Mouse (Mus musculus): Measurements from ENCODE around the gene Aqp3. TPM values are rescaled to one million over a fixed set of nuclear protein-coding genes. Genes with fewer than 3 reads are reported as not detected.

Aqp3 gene
- polyA plus RNA-seq, 2 experiments = 36.6 to 56.2 TPM

GRCm38 (mm10) chr4:41115074-41115473 lies 17.1 kb upstream of the Aqp3 start:
- ATAC-seq (ENCODE audit: low FRiP score, low read depth) (no peak), DNase-seq (ENCODE audit: low spot score) (no peak)
- peaks cover 61% of the 10 kb centered on the region for H3K36me3 ChIP-seq (ENCODE audit: control insufficient read depth, insufficient read depth, low read length)
- no peak overlapping the region for H3K9ac ChIP-seq (ENCODE audit: low read depth, low read length, severe bottlenecking)
- H3K27ac ChIP-seq (replicated peaks; ENCODE audit: low read depth, low read length) = no peak overlapping the region
- no peaks in the 10 kb centered on the region for H3K9me3 ChIP-seq (ENCODE audit: control insufficient read depth, low read length)
- 90% methylated on average over 6 of the region's 6 CpGs for WGBS
- H3K27me3 ChIP-seq (ENCODE audit: control insufficient read depth, insufficient read depth, low read length) = no peaks in the 10 kb centered on the region
- H3K4me3 ChIP-seq (replicated peaks; ENCODE audit: low read length) = no peak overlapping the region
- no peak overlapping the region for H3K4me2 ChIP-seq (replicated peaks; ENCODE audit: low read depth, low read length, severe bottlenecking)
- no peaks in the 10 kb centered on the region for H3K4me1 ChIP-seq (ENCODE audit: control insufficient read depth, insufficient read depth, low read length)
- no peak for TF ChIP-seq POLR2A (IDR thresholded peaks at IDR 0.05; ENCODE audit: borderline replicate concordance, extremely low read depth, insufficient read depth, insufficient read length)

- Histone ChIP-seq H3K9ac (ENCODE audit: low read depth, low read length, severe bottlenecking) (no peak overlapping the region), H3K36me3 (ENCODE audit: control insufficient read depth, insufficient read depth, low read length) (peaks cover 55% of the 10 kb centered on the region), H3K27ac (replicated peaks; ENCODE audit: low read depth, low read length) (no peak overlapping the region), H3K4me1 (ENCODE audit: control insufficient read depth, insufficient read depth, low read length) (no peaks in the 10 kb centered on the region), H3K27me3 (ENCODE audit: control insufficient read depth, insufficient read depth, low read length) (no peaks in the 10 kb centered on the region), H3K4me2 (replicated peaks; ENCODE audit: low read depth, low read length, severe bottlenecking) (no peak overlapping the region), H3K4me3 (replicated peaks; ENCODE audit: low read length) (no peak overlapping the region), H3K9me3 (ENCODE audit: control insufficient read depth, low read length) (no peaks in the 10 kb centered on the region)
- no peak for ATAC-seq (ENCODE audit: low FRiP score, low read depth)
- 86% methylated on average over 8 of the region's 9 CpGs for WGBS
- DNase-seq (ENCODE audit: low spot score) = no peak
- TF ChIP-seq POLR2A (IDR thresholded peaks at IDR 0.05; ENCODE audit: borderline replicate concordance, extremely low read depth, insufficient read depth, insufficient read length) = no peak
Observed at GRCm38 (mm10) chr4:41114358-41115070, 16.5 kb upstream of the Aqp3 start.

GRCm38 (mm10) chr4:41108717-41109425 lies 10.9 kb upstream of the Aqp3 start:
- no peaks in the 10 kb centered on the region for H3K4me1 ChIP-seq (ENCODE audit: control insufficient read depth, insufficient read depth, low read length)
- no peaks in the 10 kb centered on the region for H3K9me3 ChIP-seq (ENCODE audit: control insufficient read depth, low read length)

GRCm38 (mm10) chr4:41107440-41107839 lies 9.5 kb upstream of the Aqp3 start:
- Histone ChIP-seq H3K4me2 (replicated peaks; ENCODE audit: low read depth, low read length, severe bottlenecking) (no peak overlapping the region), H3K4me1 (ENCODE audit: control insufficient read depth, insufficient read depth, low read length) (no peaks in the 10 kb centered on the region), H3K9ac (ENCODE audit: low read depth, low read length, severe bottlenecking) (no peak overlapping the region), H3K27me3 (ENCODE audit: control insufficient read depth, insufficient read depth, low read length) (no peaks in the 10 kb centered on the region), H3K36me3 (ENCODE audit: control insufficient read depth, insufficient read depth, low read length) (no peaks in the 10 kb centered on the region), H3K27ac (replicated peaks; ENCODE audit: low read depth, low read length) (no peak overlapping the region), H3K9me3 (ENCODE audit: control insufficient read depth, low read length) (no peaks in the 10 kb centered on the region), H3K4me3 (replicated peaks; ENCODE audit: low read length) (no peak overlapping the region)
- ATAC-seq (ENCODE audit: low FRiP score, low read depth) = no peak
- whole genome bisulfite sequencing = 72% methylated on average over 4 of the region's 4 CpGs
- TF ChIP-seq POLR2A (IDR thresholded peaks at IDR 0.05; ENCODE audit: borderline replicate concordance, extremely low read depth, insufficient read depth, insufficient read length) = no peak
- no peak for DNase-seq (ENCODE audit: low spot score)

More at GRCm38 (mm10) chr4:41108717-41109425, 10.9 kb upstream of the Aqp3 start:
- Histone ChIP-seq H3K36me3 (ENCODE audit: control insufficient read depth, insufficient read depth, low read length) (no peaks in the 10 kb centered on the region), H3K9ac (ENCODE audit: low read depth, low read length, severe bottlenecking) (no peak overlapping the region), H3K27ac (replicated peaks; ENCODE audit: low read depth, low read length) (no peak overlapping the region), H3K4me2 (replicated peaks; ENCODE audit: low read depth, low read length, severe bottlenecking) (no peak overlapping the region), H3K27me3 (ENCODE audit: control insufficient read depth, insufficient read depth, low read length) (no peaks in the 10 kb centered on the region), H3K4me3 (replicated peaks; ENCODE audit: low read length) (no peak overlapping the region)
- ATAC-seq (ENCODE audit: low FRiP score, low read depth) = no peak
- no peak for TF ChIP-seq POLR2A (IDR thresholded peaks at IDR 0.05; ENCODE audit: borderline replicate concordance, extremely low read depth, insufficient read depth, insufficient read length)
- 80% methylated on average over 10 of the region's 10 CpGs for WGBS
- no peak for DNase-seq (ENCODE audit: low spot score)

GRCm38 (mm10) chr4:41102901-41103300 lies 4.9 kb upstream of the Aqp3 start:
- Histone ChIP-seq H3K9me3 (ENCODE audit: control insufficient read depth, low read length) (no peaks in the 10 kb centered on the region), H3K4me3 (replicated peaks; ENCODE audit: low read length) (no peak overlapping the region), H3K4me2 (replicated peaks; ENCODE audit: low read depth, low read length, severe bottlenecking) (no peak overlapping the region), H3K27me3 (ENCODE audit: control insufficient read depth, insufficient read depth, low read length) (peaks cover 8% of the 10 kb centered on the region), H3K36me3 (ENCODE audit: control insufficient read depth, insufficient read depth, low read length) (no peaks in the 10 kb centered on the region), H3K9ac (ENCODE audit: low read depth, low read length, severe bottlenecking) (no peak overlapping the region), H3K4me1 (ENCODE audit: control insufficient read depth, insufficient read depth, low read length) (peaks cover 7% of the 10 kb centered on the region; the same call in 1 of the 2 replicates), H3K27ac (replicated peaks; ENCODE audit: low read depth, low read length) (no peak overlapping the region)
- ATAC-seq (ENCODE audit: low FRiP score, low read depth) (no peak), DNase-seq (ENCODE audit: low spot score) (no peak)
- no peak for TF ChIP-seq POLR2A (IDR thresholded peaks at IDR 0.05; ENCODE audit: borderline replicate concordance, extremely low read depth, insufficient read depth, insufficient read length)

Measured in limb, embryonic 14.5 days (tissue).